Mouse (Mus musculus): Measurements from ENCODE around the gene Slc12a9. TPM values are rescaled to one million over a fixed set of nuclear protein-coding genes. Genes with fewer than 3 reads are reported as not detected.

Slc12a9 gene
- 0.33 TPM for polyA plus RNA-seq (2014; fragmentation: Illumina TruSeq; extraction: RNeasy Lipid Tissue Mini Kit (QIAGEN cat#74804); ENCODE audit: low replicate concordance)

DNA sequence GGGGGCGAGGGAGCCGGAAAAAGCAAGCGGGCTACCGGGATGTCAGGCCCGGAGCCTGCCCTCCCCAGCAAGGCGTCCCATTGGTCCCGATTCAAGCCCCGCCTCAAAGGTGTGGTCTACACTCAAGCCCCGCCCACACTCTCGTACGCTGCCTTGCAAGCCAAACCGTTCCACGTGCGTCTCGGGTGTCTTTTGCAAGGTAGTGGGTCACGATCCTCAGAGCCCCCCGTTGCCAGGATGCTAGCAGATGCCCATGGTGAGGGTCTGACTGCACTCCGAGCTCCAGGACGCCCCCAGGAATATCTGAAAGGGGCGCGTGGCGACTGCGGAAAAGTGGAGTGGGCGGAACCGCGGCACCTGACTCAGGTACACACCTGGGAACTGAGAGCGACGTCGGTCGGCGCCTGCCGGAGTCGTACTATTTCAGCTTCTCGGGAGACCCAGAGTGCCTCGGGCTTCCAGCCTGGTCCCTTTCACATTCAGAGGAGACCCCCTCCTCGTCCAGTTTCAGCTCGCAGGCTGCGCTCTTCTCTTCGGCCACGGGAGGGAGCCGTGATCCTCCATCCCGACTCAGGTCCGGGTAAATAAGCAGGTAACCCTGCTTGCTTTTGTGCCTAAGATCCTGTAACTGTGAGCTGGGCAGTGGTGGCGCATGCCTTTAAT is at the start of gene Slc12a9:
TSS of gene Slc12a9 (minus strand) at position 86 of the 663 bp plus-strand sequence.

DNA sequence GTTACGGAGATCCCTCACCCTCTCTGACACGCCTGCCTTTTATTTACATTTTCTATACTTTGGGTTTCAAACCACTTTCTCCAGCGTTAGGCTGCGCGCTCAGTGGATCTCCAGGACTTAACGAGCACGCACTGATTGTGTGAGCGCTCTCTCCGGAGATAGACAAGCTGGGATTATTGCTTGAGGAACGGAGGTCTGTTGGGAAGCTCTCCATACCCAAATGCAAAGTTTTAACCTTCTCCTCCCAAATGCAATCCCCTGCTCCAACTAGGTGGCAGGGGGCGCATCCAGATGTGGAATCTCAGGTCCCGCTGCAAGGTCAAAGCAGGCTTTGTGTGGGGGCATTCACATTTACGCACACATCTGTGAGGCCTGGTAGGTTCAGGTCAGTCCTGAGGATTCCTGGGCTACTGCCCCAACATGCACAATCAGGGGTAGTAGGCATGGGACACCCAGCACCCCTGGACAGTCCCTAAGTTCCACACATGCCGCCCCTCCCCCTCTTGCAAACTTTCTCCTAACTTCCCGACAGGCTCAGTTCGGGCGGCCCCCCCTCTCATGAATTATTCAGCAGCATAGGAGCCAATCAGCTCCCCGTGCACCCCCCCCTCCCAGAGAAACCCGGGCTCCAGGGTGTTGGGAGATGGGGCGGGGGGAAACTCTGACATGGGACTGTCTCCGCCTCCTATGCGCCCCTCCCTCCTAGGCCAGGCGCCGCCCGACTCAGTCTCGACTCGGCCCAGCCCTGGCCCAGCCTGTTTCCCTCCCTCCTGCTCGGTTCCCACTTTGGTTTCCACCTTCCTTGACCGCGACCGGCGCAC is 16.2 kb upstream of the Slc12a9 start, which contains the start of gene Ephb4:
TSS of gene Ephb4 (plus strand) at position 726 of the 821 bp plus-strand sequence.

DNA sequence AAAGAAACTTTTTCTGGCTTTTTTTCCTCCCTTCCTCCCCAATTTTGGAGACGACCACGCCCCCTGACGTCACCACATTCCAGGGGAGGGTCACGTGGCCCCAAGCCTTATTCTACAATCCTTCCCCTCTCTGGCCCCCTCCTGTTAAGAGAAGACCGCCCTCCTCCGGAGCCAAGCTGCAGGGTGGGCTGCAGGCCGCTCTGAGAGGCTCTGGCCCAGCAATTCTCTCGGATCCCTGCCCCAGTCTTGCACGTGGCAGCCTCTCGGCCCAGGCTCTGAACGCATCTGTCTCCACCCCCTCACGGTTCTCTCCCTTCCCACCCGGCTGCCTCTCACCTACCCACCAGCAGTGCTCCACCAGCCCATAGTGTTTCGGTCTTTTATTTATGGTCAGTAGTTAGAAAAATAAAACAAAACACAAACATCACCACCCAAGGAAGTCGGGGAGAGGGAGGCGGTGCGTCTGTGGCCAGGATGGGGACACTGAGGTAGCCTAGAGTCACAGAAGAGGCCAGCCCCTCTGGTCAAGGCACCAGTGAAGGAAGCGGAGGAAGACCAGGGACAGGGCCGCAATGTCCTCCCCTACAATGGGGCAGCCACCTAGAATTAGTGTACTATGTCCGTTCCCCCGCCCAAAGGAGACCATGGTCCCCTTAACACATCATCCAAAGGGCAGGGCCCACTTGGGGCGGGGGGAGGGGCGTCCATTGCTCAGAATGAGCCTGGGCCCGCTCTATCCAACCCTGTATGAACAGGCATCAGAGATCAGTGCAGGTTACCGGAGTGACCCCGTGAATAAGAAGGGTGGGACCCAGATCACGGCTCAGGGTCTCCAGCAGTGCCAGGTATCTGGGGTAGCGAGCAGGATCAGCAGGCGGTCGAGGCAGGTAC is 19.0 kb downstream of the Slc12a9 start, which contains the start of gene Trip6:
TSS of gene Trip6 (minus strand) at position 212 of the 891 bp plus-strand sequence.

DNA sequence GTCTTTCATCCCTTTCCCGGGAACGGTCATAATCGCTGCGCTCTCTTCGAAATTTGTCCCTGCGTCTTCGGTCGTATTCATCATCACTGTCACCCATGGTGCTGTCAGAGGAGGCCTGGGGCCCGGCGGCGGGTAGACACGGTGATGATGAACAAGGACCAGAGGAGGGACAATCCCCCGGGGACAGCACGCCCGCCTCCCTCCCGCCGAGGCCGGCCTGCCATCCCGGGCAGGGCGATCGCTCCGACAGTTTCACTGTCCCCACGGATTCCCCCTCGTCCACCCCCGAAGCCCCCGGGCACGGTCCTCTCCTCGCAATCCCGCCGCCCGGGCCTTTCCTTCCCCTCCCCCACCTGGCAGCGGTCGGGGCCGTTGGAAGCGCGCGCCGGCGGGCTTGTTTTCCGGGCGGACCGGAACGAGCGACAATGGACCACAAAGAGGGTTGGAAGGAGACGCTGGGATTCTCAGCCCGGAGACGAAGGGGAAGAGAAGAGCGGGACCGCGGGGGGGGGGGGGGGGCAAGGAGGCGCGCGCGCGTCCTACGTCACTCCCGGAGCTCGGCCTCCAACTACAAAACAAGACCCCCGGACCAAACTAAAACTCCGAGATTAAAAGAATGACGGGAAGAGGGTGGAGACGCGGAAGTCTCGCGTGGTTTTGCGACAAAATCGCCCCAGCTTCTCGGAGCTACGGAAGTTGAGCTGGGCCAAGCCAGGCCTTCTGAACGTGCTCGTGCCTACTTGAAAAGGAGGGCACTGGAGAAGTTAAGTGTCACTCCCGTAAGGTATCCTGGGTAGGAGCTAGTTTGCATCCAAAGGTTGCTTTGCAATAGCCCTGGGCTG is 26.1 kb downstream of the Slc12a9 start, which contains the start of gene Srrt:
TSS of gene Srrt (minus strand) at position 604 of the 842 bp plus-strand sequence.

DNA sequence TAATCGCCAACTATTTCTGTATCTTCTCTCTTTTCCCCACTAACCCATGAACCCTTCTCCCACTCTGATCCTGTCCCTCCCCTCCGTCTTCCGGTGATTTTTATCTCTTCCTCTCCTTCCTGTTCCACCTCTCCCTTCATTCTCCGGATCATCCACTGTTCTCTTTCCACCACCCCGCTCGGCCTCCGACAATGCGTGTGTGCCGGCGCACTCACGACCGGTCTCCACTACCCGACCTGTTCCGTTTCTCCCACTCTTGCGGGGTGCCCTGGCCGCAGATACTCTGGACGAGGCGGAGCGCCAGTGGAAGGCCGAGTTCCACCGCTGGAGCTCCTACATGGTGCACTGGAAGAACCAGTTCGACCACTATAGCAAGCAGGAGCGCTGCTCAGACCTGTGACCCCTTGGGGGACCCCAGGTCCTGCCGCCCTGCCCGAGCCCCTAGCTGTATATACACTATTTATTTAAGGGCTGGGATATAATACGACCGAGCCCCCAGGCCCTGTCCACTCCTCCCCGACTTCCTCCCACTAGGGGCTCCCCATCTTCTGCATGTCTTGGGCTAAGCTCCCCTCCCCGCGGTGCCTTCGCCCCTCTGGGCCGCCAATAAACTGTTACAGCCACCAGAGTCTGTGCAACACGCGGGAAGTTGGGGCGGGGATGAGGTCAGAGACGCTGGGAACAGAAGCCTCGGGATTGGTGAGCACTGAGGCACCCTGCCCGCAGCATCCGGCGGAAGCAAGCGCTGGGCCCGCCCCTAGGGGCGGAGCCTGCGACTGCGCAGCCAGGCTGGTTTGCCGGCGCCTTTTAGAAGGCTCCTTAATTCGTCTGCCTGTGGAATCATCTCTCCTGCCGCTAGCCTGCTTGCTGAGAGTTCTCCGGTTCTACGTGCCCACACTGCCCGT is 39.3 kb downstream of the Slc12a9 start, which contains the start of gene Ufsp1:
TSS of gene Ufsp1 (plus strand) at position 791 of the 905 bp plus-strand sequence.

DNA sequence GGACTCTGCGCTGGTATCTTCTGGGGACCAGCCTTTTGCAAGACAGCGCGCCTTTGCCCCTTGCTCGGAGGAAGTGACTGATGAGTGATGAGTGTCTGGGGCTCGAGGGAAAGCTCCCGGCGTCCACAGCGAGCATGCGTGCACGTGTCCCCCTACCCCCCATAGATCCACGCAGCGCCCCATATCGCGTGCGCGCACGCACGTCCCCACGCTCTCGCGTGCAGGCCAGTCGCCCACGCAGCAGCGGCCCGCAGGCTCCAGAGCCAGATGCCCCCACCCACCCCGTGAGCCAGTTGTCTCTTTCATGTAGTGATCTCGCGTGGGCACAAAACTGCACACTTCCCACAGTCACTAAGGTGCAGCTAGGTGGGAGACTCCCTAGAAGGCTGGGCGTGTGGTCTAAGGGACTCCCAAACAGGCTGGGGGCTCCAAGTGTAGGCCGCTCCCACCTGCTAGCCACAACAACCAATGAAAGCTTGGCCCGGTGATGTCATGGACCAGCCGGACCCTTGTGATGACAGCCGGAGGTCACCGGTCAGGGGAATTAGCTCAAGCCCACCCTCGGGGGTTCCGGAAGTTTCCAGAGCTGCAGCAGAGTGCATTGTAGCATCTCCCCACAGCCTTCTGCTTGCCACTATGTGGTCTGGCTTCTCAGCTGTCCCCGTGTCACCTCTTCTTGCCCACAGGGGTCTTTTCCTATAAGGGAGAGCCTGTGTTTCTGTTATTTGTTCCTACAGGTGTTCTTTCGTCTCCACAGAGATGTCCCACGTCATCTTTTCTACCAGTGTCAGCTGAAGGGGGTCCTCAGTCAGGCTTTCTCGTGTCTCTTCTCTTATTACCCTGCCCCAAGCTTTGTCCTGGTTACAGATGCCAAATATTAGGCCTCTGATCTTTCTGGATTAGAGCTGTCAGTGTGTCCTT is 46.1 kb downstream of the Slc12a9 start, which contains the start of gene Ache:
TSS of gene Ache (plus strand) at position 488 of the 921 bp plus-strand sequence.

Other genes starting within 250 kb of the Slc12a9 start
- 26.4 TPM for gene Trim56, start 217.4 kb downstream of the Slc12a9 start, polyA plus RNA-seq (2014; fragmentation: Illumina TruSeq; extraction: RNeasy Lipid Tissue Mini Kit (QIAGEN cat#74804); ENCODE audit: low replicate concordance)
- 739 TPM for gene Muc3, start 184.3 kb downstream of the Slc12a9 start, polyA plus RNA-seq (2014; fragmentation: Illumina TruSeq; extraction: RNeasy Lipid Tissue Mini Kit (QIAGEN cat#74804); ENCODE audit: low replicate concordance)
- gene Muc3a, start 121.2 kb downstream of the Slc12a9 start, polyA plus RNA-seq (2014; fragmentation: Illumina TruSeq; extraction: RNeasy Lipid Tissue Mini Kit (QIAGEN cat#74804); ENCODE audit: low replicate concordance) = 5.4 TPM
- gene Ache, start 46.1 kb downstream of the Slc12a9 start, polyA plus RNA-seq (2014; fragmentation: Illumina TruSeq; extraction: RNeasy Lipid Tissue Mini Kit (QIAGEN cat#74804); ENCODE audit: low replicate concordance) = not detected
- gene Ufsp1, start 39.0 kb downstream of the Slc12a9 start, polyA plus RNA-seq (2014; fragmentation: Illumina TruSeq; extraction: RNeasy Lipid Tissue Mini Kit (QIAGEN cat#74804); ENCODE audit: low replicate concordance) = 1.9 TPM
- gene Srrt, start 25.9 kb downstream of the Slc12a9 start, polyA plus RNA-seq (2014; fragmentation: Illumina TruSeq; extraction: RNeasy Lipid Tissue Mini Kit (QIAGEN cat#74804); ENCODE audit: low replicate concordance) = 15.2 TPM
- not detected for gene Trip6, start 19.2 kb downstream of the Slc12a9 start, polyA plus RNA-seq (2014; fragmentation: Illumina TruSeq; extraction: RNeasy Lipid Tissue Mini Kit (QIAGEN cat#74804); ENCODE audit: low replicate concordance)
- gene Ephb4, start 16.5 kb upstream of the Slc12a9 start, polyA plus RNA-seq (2014; fragmentation: Illumina TruSeq; extraction: RNeasy Lipid Tissue Mini Kit (QIAGEN cat#74804); ENCODE audit: low replicate concordance) = 4.2 TPM
- 0.19 TPM for gene Zan, start 143.5 kb upstream of the Slc12a9 start, polyA plus RNA-seq (2014; fragmentation: Illumina TruSeq; extraction: RNeasy Lipid Tissue Mini Kit (QIAGEN cat#74804); ENCODE audit: low replicate concordance)
- gene Pop7, start 168.9 kb upstream of the Slc12a9 start, polyA plus RNA-seq (2014; fragmentation: Illumina TruSeq; extraction: RNeasy Lipid Tissue Mini Kit (QIAGEN cat#74804); ENCODE audit: low replicate concordance) = not detected
- gene Gigyf1, start 185.0 kb upstream of the Slc12a9 start, polyA plus RNA-seq (2014; fragmentation: Illumina TruSeq; extraction: RNeasy Lipid Tissue Mini Kit (QIAGEN cat#74804); ENCODE audit: low replicate concordance) = 0.97 TPM
- gene Epo, start 199.6 kb upstream of the Slc12a9 start, polyA plus RNA-seq (2014; fragmentation: Illumina TruSeq; extraction: RNeasy Lipid Tissue Mini Kit (QIAGEN cat#74804); ENCODE audit: low replicate concordance) = not detected
- 1.5 TPM for gene Gnb2, start 199.9 kb upstream of the Slc12a9 start, polyA plus RNA-seq (2014; fragmentation: Illumina TruSeq; extraction: RNeasy Lipid Tissue Mini Kit (QIAGEN cat#74804); ENCODE audit: low replicate concordance)
- not detected for gene Actl6b, start 219.9 kb upstream of the Slc12a9 start, polyA plus RNA-seq (2014; fragmentation: Illumina TruSeq; extraction: RNeasy Lipid Tissue Mini Kit (QIAGEN cat#74804); ENCODE audit: low replicate concordance)
- gene Tfr2, start 236.2 kb upstream of the Slc12a9 start, polyA plus RNA-seq (2014; fragmentation: Illumina TruSeq; extraction: RNeasy Lipid Tissue Mini Kit (QIAGEN cat#74804); ENCODE audit: low replicate concordance) = not detected